Mouse (Mus musculus) adipose tissue, adult 10 weeks (tissue): ENCODE data around the gene Itih4. TPM values are rescaled to one million over a fixed set of nuclear protein-coding genes. Genes with fewer than 3 reads are reported as not detected.

Source experiments
- polyA plus RNA-seq: library from polyadenylated mRNA; stranded (reverse); fragments of 350-450 nt; fragmentation: Illumina TruSeq; extraction: RNeasy Lipid Tissue Mini Kit (QIAGEN cat#74804); gene quantifications from one replicate; pipeline ENCODE4 v1.2.3, GENCODE M21; 2014; ENCODE audit warnings: low read depth, low replicate concordance

Gene Itih4
- 1.5 TPM for polyA plus RNA-seq

GRCm38 (mm10) chr14:30886204-30886603 is at the start of gene Itih4:
Itih4 (plus strand) TSS chr14:30886476.

DNA sequence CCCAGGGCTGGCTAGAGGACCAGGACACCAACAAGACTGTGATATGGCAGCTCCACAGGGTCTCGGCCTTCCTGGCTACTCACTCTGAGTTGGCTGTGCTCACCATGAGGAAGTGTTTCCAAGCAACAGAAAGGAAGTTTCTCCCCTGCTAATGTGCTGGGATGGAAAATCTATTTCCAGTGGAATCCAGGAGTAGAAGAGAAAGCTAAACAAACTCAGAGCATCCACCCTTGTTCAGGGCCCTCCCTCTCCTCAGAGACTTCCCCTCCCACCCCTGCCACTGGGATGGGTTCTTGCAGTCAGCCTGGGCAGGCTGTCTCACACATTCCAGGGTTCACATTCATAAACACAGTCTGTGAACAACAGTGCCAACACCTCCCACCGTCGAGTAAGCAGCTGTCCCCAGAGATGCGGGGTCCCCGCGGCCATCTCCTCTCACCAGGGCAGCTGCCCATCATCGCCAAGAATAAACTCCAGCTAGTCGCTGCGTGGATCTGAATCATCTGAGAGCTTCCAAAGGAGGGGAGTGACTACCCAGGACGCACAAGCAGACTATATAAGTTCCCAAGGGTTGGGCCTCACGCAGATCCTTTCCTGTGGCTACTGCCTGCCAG is 7.2 kb upstream of the Itih4 start, which contains the start of gene Mustn1:
TSS of gene Mustn1 (plus strand) at position 243 of the 614 bp plus-strand sequence.

DNA sequence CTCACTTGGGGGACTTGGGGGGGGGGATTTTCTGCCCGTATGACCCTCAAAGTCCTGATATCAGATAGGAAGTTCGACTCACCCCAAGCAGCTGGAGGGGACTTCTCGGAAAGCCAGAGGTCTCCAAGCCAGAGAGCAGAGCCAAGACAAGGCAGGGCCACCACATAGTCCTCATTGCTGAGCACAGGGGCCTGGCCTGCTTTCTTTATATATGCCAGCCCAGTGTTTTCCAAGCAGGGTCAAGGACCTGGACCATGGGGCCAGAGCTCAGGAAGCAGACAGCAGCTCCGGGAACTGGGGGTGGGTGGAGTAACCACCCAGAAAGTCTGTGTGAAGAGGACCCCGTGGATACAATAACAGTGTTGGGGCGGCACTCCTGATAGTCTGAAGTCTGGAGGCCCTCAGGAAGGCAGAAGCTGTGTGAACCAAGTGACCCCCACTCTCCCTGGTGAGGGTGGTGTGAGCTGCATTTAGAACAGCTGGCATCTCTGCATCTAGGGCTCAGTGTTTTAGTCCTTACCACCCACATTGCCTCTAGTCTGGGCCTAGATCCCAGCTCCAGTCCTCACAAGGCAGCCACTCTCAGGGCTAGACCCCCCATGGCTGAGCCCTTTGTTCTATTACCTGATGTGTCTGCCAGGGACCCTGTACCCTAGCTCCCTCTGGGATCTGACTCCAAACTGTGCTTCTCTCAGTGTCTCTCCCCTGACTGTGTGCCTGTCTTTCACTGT is 37.3 kb downstream of the Itih4 start, which contains the start of gene Itih3:
TSS of gene Itih3 (minus strand) at position 386 of the 731 bp plus-strand sequence.

GRCm38 (mm10) chr14:30943038-30943437 is 56.8 kb downstream of the Itih4 start, which contains the start of gene Itih1:
Itih1 (minus strand) TSS chr14:30943289.

DNA sequence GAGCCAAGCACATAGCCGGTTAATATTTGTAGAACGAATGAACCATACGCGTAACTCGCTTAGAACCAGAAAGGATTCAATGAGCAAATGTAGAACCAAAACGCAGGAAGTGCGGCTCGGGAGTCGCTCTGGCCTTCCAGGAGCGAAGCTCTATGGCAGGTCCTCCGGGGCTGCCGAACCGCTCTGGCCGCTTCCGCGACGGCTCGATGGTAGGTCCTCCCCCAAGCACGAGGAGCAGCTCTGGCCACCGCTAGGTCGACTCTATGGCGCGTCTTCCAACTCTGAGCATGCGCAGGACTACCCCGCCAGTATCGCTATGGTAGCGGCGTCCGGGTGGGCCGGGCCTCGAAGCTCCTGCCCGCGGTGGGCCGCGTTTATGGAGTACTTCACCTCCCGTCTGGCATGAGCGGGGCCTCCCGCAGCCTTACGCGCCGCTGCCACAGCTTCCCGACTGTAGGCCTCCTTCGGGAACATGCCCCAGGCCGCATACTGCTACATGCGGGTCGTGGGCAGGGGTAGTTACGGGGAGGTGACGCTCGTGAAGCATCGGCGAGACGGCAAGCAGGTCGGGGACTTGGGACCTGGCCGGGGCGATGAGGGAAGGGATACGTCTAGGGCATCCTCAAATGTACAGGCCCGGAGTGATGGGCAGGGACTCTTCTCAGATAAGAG is 65.0 kb downstream of the Itih4 start, which contains the start of gene Nek4:
TSS of gene Nek4 (plus strand) at position 224 of the 672 bp plus-strand sequence.

Other genes starting within 250 kb of the Itih4 start
- gene Rft1, start 232.1 kb upstream of the Itih4 start, polyA plus RNA-seq: 23.5 TPM
- 10.8 TPM for gene Sfmbt1, start 171.6 kb upstream of the Itih4 start, polyA plus RNA-seq
- 35.8 TPM for gene Tmem110, start 60.9 kb upstream of the Itih4 start, polyA plus RNA-seq
- gene Mustn1, start 7.3 kb upstream of the Itih4 start, polyA plus RNA-seq: 20.8 TPM
- gene Itih3, start 37.3 kb downstream of the Itih4 start, polyA plus RNA-seq: 2.6 TPM
- not detected for gene Itih1, start 56.8 kb downstream of the Itih4 start, polyA plus RNA-seq
- gene Nek4, start 64.9 kb downstream of the Itih4 start, polyA plus RNA-seq: 13.6 TPM
- gene Glt8d1, start 114.9 kb downstream of the Itih4 start, polyA plus RNA-seq: 75.5 TPM
- 318 TPM for gene Spcs1, start 115.2 kb downstream of the Itih4 start, polyA plus RNA-seq
- 18.0 TPM for gene Pbrm1, start 132.7 kb downstream of the Itih4 start, polyA plus RNA-seq
- 43.5 TPM for gene Gnl3, start 132.7 kb downstream of the Itih4 start, polyA plus RNA-seq
- 34.3 TPM for gene Smim4, start 242.5 kb downstream of the Itih4 start, polyA plus RNA-seq
- 25.1 TPM for gene Nt5dc2, start 244.6 kb downstream of the Itih4 start, polyA plus RNA-seq